Mouse (Mus musculus): ENCODE measurements around the gene Mvb12b.

DNA sequence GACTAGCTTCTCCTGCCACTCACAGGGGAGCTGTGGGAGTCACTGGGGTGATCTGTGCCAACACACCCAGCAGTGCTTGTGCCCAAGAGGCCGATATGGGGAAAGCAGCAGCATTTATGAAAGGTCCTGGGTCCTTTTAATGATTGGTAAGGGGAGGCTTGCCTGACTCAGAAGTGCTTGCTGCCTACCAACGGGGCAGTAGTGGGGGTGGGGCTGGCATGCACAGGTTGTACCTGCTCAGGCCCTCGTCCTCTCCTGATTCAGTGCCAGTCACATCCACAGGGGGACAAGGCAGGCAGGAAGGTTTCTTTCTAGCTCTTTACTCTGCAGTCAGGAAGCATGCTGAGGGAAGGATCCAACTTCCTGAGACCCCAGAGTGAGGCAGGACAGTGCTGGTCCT is 150.6 kb downstream of the Mvb12b start:
- TF ChIP-seq GATA1 (IDR thresholded peaks at IDR 0.05; ENCODE audit: low read length), result no peak
- TF ChIP-seq TAL1 (IDR thresholded peaks at IDR 0.05; ENCODE audit: low read length), result no peak
